Mouse (Mus musculus): Measurements from ENCODE around the gene Cdh22. TPM values are rescaled to one million over a fixed set of nuclear protein-coding genes. Genes with fewer than 3 reads are reported as not detected.

Gene Cdh22
- polyA plus RNA-seq, 1 experiment from 2014 or later = 0.08 TPM

DNA sequence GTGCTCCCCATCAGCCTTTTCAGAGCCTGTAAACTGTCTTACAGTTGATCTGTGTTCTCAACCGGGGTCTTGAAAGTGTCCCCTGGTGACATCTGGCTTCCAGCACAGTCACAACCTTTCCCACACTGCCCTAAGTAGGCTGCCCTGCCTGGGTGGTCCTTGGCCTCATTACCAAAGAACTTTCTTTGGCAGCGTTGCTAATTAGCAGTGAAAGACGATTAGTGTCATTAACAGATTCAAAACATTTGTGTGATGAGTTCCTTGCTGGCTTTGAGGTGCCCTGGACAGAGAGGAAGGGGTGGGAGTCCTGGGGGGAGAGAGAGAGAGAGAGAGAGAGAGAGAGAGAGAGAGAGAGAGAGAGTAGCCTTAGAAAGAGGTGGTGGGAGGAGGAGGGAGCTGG is 14.3 kb upstream of the Cdh22 start:
- 16% methylated on average over 3 of the region's 3 CpGs for WGBS
- Histone ChIP-seq H3K4me1 (no peaks in the 10 kb centered on the region), H3K9me3 (no peaks in the 10 kb centered on the region), H3K9ac (no peak overlapping the region), H3K27ac (replicated peaks) (no peak overlapping the region), H3K4me2 (no peak overlapping the region), H3K27me3 (replicated peaks) (peaks cover 93% of the 10 kb centered on the region), H3K36me3 (no peaks in the 10 kb centered on the region), H3K4me3 (no peak overlapping the region)
- ATAC-seq (ENCODE audit: extremely low read depth, insufficient number of reproducible peaks, low FRiP score, low TSS enrichment) = no peak

DNA sequence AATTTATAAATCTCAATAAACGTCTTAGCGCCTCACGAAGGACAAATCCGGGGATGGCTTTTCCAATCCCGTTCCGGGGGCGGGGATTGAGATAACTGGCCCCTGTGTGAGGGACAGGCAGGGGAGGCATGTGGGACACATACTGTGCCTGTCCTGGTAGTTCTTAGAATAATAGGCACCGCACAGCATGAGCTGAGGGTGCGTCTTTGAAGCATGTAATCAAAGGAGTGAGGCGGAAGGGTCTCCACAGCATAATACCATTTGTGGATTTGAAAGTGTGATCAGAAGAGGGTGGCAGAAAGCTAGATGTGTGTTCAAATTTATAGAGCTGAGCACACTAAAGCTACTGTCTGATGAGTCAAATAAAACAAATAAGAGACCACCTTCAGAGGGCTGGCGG is 11.7 kb upstream of the Cdh22 start:
- Histone ChIP-seq H3K36me3 (no peaks in the 10 kb centered on the region), H3K4me1 (peaks cover 4% of the 10 kb centered on the region), H3K9me3 (no peaks in the 10 kb centered on the region), H3K27me3 (replicated peaks) (peaks cover 94% of the 10 kb centered on the region), H3K4me2 (no peak overlapping the region), H3K9ac (no peak overlapping the region), H3K4me3 (no peak overlapping the region), H3K27ac (replicated peaks) (no peak overlapping the region)
- 12% methylated on average over 11 of the region's 11 CpGs for WGBS
- ATAC-seq (ENCODE audit: extremely low read depth, insufficient number of reproducible peaks, low FRiP score, low TSS enrichment) = no peak

DNA sequence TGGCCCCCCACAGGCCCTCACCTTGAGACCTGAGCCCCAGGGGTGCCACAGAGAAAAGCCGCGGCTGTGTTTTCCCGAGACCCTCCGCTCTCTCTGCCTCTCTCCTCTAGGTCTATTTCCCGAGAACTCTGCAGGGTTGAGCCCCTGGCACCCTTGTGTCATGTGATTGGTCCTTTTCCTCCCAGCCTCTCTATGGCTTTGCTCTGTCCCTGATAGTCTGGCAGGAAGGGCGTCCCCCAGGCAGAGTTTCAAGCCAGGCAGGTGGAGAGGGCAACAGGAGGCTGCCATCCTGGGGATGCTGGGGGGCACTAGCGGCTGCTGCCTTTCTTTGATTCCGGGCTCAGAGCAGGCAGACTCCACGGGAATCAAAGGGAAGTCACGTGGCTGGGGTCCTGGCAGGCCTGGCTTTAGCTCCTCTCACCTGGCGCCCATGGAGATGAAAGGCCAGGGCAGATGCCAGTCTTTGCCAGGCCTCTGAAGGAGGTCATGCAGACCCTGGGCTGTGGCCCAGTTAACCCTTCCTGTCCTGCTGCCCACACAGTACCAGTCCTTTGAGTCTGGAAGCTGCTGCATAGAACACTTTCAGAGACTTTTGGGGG is 8.6 kb upstream of the Cdh22 start:
- 6% methylated on average over 11 of the region's 11 CpGs for WGBS
- Histone ChIP-seq H3K27ac (replicated peaks) (no peak overlapping the region), H3K9ac (no peak overlapping the region), H3K9me3 (no peaks in the 10 kb centered on the region), H3K4me3 (no peak overlapping the region), H3K4me1 (peaks cover 4% of the 10 kb centered on the region), H3K36me3 (no peaks in the 10 kb centered on the region), H3K27me3 (replicated peaks) (peaks cover 99% of the 10 kb centered on the region), H3K4me2 (no peak overlapping the region)
- no peak for ATAC-seq (ENCODE audit: extremely low read depth, insufficient number of reproducible peaks, low FRiP score, low TSS enrichment)

DNA sequence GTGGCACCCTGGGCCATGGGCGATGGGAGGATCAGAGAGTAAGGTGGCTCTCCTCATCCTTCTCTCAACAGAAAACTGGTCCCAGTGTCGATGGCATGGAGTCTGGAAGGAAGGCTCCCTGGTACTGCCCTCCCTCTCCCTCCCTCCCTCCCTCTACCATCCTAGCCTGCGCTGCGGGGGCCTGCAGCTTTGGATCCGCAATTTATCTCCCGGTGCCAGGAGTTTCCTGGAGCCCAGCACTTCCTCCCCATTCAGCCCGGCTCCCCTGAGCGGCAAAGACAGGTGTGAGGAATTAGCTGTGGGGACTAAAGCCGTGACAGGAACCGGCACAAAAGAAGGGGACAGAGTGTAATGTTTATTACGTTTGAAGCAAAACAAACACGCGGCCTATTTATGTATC is 7.9 kb upstream of the Cdh22 start:
- H3K4me3 ChIP-seq = no peak overlapping the region
- H3K9ac ChIP-seq = no peak overlapping the region
- no peak overlapping the region for H3K4me2 ChIP-seq
- H3K4me1 ChIP-seq = peaks cover 4% of the 10 kb centered on the region
- peaks cover 99% of the 10 kb centered on the region for H3K27me3 ChIP-seq (replicated peaks)
- H3K27ac ChIP-seq (replicated peaks) = no peak overlapping the region
- 2% methylated on average over 13 of the region's 13 CpGs for WGBS
- H3K9me3 ChIP-seq = no peaks in the 10 kb centered on the region
- no peaks in the 10 kb centered on the region for H3K36me3 ChIP-seq
- no peak for ATAC-seq (ENCODE audit: extremely low read depth, insufficient number of reproducible peaks, low FRiP score, low TSS enrichment)

DNA sequence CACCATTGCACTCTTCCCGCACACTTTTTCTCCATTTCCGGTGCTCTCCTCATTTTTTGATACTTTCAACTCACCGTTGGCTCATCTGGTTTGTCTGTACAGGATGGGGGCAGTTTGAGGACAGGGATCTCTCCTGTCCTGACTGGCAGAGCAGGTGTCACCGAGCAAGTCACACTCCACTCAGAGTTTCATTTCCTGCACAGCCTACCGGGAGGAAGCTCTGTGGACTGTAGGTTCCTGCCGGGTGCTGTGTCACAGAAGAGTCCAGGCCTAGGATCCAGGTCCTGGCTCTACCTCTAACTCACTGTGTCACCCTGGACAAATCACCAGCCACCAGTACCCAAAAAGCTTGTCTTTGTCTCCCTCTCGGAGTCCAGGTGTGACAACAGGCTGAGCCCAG is 7.1 kb upstream of the Cdh22 start:
- Histone ChIP-seq H3K9me3 (no peaks in the 10 kb centered on the region), H3K4me2 (no peak overlapping the region), H3K4me3 (no peak overlapping the region), H3K4me1 (peaks cover 4% of the 10 kb centered on the region), H3K27ac (replicated peaks) (no peak overlapping the region), H3K9ac (no peak overlapping the region), H3K27me3 (replicated peaks) (peaks cover 98% of the 10 kb centered on the region), H3K36me3 (no peaks in the 10 kb centered on the region)
- no peak for ATAC-seq (ENCODE audit: extremely low read depth, insufficient number of reproducible peaks, low FRiP score, low TSS enrichment)
- WGBS = 45% methylated on average over 7 of the region's 7 CpGs

DNA sequence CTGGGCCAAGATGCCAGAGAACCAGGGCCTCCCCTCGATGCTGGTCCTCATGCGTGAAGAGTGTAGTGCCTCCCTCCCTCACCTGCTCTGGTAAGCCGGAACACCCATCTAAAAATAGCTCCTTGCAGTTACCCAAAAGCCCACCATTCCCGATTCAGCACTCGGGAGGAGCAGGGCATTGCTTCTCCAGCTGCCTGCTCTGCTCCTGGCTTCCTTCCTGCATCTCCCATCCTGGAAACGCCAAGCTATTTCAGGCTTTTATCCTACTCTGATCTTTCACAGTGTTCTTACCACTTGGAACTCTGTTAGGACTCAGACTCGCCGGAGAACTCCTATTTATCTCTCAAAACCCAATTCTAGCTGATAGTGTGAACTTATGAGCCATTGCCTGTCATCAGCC is 5.7 kb upstream of the Cdh22 start:
- Histone ChIP-seq H3K9ac (no peak overlapping the region), H3K4me2 (no peak overlapping the region), H3K4me3 (no peak overlapping the region), H3K27me3 (replicated peaks) (peaks cover 99% of the 10 kb centered on the region), H3K9me3 (no peaks in the 10 kb centered on the region), H3K36me3 (no peaks in the 10 kb centered on the region), H3K27ac (replicated peaks) (no peak overlapping the region), H3K4me1 (peaks cover 4% of the 10 kb centered on the region)
- no peak for ATAC-seq (ENCODE audit: extremely low read depth, insufficient number of reproducible peaks, low FRiP score, low TSS enrichment)
- WGBS = 19% methylated on average over 8 of the region's 8 CpGs

DNA sequence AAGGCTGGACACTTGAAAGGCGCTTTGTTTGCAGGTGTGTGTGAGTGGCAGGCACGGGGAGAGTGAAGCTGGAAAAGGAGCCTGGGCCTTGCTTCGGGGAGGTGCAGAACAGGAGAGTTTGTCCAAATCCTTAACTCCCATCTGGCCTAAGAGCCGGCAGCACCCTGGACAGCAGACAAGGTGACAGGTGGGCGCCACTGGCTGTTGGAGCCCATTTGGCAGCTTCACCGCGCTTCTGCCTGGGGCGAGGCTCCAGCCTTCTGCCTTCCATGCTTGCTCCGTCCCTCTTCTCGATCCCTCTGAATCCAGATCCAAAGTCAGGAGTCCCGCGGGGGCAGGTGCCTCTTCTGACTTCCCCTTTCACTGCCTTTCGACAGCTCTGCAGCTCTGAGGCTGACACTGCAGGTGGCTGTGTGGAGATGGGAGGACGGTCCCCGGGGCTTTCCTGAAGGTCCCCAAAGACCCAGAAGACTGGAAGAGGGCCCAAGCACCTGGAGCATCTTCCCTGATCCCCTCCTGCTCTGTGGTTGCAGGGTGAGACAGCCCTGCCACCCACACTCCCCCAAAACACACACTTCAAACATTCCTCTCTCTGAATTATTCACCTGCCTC is 5.0 kb upstream of the Cdh22 start:
- ATAC-seq (ENCODE audit: extremely low read depth, insufficient number of reproducible peaks, low FRiP score, low TSS enrichment) = no peak
- H3K27ac ChIP-seq (replicated peaks) = no peak overlapping the region
- 13% methylated on average over 15 of the region's 15 CpGs for WGBS

DNA sequence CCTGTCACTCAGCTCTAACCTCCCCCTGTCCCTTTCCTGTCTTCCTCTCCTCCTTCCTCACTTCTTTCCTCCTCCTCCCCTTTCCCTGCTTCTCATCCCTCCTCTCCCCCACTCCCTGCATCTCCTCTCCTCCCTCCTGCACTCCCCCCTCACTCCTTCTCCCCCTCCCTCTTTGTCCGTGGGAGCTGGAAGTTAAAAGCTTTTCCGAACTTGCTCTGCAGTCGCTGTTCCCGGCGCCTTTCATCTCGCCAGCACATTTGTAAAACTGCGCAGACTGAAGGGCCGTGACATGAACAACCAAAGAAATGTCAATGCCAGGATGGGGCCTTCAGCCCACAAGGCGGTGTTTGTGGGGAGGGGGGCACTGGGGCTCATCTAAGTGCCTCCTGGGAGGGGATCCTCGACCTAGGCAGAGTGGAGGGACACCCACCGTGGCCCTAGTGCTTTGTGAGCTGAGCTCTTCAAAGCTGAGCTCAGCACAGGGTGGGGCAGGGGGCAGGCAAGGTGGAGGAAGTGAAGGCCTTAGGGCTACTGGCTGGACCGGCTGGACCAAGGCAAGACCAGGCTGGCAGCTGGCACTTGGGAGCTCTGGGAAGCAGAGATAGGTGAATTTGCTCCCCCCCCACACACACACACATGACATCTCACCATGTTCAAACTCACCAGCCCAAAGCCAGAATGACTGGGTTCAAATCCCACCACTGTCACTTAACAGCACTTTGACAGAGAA is 3.9 kb upstream of the Cdh22 start:
- Histone ChIP-seq H3K4me3 (no peak overlapping the region), H3K9ac (no peak overlapping the region), H3K4me1 (peaks cover 21% of the 10 kb centered on the region), H3K36me3 (no peaks in the 10 kb centered on the region), H3K27ac (replicated peaks) (no peak overlapping the region), H3K4me2 (no peak overlapping the region), H3K27me3 (replicated peaks) (peaks cover 99% of the 10 kb centered on the region), H3K9me3 (no peaks in the 10 kb centered on the region)
- ATAC-seq (ENCODE audit: extremely low read depth, insufficient number of reproducible peaks, low FRiP score, low TSS enrichment) = no peak
- WGBS = 12% methylated on average over 12 of the region's 12 CpGs

More for the DNA sequence above, 5.0 kb upstream of the Cdh22 start:
- Histone ChIP-seq H3K4me2 (no peak overlapping the region), H3K9ac (no peak overlapping the region), H3K36me3 (no peaks in the 10 kb centered on the region), H3K9me3 (no peaks in the 10 kb centered on the region), H3K27me3 (replicated peaks) (peaks cover 99% of the 10 kb centered on the region), H3K4me3 (no peak overlapping the region), H3K4me1 (peaks cover 12% of the 10 kb centered on the region)

DNA sequence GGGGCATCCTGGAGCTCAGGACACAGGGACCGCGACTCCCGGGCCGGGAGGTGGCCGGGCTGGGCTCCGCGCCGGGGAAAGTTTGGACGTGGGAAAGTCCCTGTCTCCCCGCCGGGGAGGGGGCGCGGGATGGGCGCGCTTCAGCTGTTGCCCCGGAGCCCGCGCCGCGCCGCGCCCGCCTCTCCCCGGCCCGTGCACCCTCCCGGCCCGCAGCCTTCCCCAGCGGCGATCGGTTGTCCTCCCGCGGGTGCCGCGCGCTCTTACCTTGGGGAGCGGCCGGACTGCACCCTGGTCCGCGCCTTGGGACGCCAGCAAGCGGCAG is 401 bp downstream of the Cdh22 start:
- H3K36me3 ChIP-seq = no peaks in the 10 kb centered on the region
- peaks cover 22% of the 10 kb centered on the region for H3K4me1 ChIP-seq
- no peak overlapping the region for H3K27ac ChIP-seq (replicated peaks)
- H3K4me2 ChIP-seq = peak overlapping the region; percentile 97
- peak overlapping the region; percentile 61 for H3K4me3 ChIP-seq
- H3K27me3 ChIP-seq (replicated peaks) = peaks cover 99% of the 10 kb centered on the region
- ATAC-seq (ENCODE audit: extremely low read depth, insufficient number of reproducible peaks, low FRiP score, low TSS enrichment) = no peak
- WGBS = 0% methylated on average over 32 of the region's 41 CpGs
- H3K9ac ChIP-seq = peak overlapping the region; percentile 75
- H3K9me3 ChIP-seq = no peaks in the 10 kb centered on the region

DNA sequence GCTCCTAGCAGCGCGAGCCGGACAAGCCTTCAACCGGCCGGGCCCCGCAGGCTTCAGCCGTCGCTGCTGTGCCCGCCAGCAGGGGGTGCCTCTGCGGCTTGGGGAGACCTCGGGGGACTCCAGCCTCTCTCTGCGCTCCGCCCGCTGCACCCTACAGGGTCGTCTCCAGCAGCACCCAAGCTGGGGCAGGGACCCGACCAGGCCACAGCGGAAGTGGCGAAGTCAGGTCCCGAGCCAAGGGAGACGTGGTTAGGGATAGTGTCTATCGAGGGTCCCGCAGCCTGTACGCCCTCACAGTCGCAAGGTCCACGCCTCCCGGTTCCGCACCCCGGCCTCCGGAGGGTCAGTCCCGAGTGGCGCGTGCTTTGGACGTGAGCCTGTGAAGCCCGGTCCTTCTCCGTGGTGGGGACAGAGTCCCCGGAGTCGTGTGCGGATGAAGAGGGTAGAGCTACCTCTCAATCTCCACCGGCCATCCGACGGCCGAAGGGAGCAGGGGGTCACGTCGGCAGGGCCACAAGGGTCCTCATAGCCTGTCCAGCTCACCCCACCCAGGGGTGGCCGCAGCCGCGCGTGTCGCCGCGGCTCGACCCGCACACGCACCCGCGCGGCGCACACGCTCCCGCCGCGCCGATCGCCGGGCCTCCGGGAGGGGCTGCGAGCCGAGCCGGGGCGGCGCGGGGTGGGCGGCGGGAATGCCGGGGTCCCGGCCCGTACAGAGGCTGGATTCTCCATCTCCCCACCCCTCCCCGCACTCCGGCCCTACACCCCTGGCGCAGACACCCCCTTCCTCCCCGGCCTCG is 962 bp downstream of the Cdh22 start:
- H3K27ac ChIP-seq (replicated peaks) = no peak overlapping the region
- H3K27me3 ChIP-seq (replicated peaks) = peaks cover 99% of the 10 kb centered on the region
- H3K9ac ChIP-seq = peak overlapping the region; percentile 75
- no peak for ATAC-seq (ENCODE audit: extremely low read depth, insufficient number of reproducible peaks, low FRiP score, low TSS enrichment)
- under 1% methylated on average over 68 of the region's 82 CpGs for WGBS
- no peaks in the 10 kb centered on the region for H3K9me3 ChIP-seq
- H3K4me1 ChIP-seq = peaks cover 22% of the 10 kb centered on the region
- H3K4me2 ChIP-seq = peak overlapping the region; percentile 97
- H3K4me3 ChIP-seq = peak overlapping the region; percentile 61
- no peaks in the 10 kb centered on the region for H3K36me3 ChIP-seq

DNA sequence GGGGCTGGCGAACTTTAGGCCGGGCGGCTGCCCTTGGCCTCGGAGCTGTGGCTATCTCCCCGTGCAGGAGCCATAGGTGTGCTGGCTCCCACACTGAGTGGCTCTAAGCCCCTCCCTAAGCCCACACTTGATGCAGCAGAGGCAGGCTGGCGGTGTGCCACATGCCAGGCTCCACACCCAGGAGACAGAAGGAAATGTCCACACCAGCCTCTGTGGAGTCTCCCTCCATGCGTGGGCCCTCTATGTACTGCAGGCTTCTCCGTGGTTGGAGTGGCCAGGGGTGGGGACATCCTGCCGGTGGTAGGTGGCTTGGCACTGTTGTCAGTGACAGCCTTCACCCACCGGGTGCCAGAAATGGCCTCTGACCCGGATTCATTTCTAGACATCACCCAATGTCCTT is 5.6 kb downstream of the Cdh22 start:
- ATAC-seq (ENCODE audit: extremely low read depth, insufficient number of reproducible peaks, low FRiP score, low TSS enrichment) = no peak
- no peaks in the 10 kb centered on the region for H3K9me3 ChIP-seq
- no peak overlapping the region for H3K4me3 ChIP-seq
- H3K4me2 ChIP-seq = no peak overlapping the region
- H3K4me1 ChIP-seq = peaks cover 9% of the 10 kb centered on the region
- H3K9ac ChIP-seq = no peak overlapping the region
- 80% methylated on average over 11 of the region's 11 CpGs for WGBS
- H3K27me3 ChIP-seq (replicated peaks) = peaks cover 100% of the 10 kb centered on the region
- no peak overlapping the region for H3K27ac ChIP-seq (replicated peaks)
- no peaks in the 10 kb centered on the region for H3K36me3 ChIP-seq

Measured in heart, embryonic 13.5 days (tissue).